Mouse (Mus musculus) frontal cortex, adult 2 months (tissue): ENCODE measurements around the gene Mvb12b. TPM values are rescaled to one million over a fixed set of nuclear protein-coding genes. Genes with fewer than 3 reads are reported as not detected.

ENCODE experiments used
- DNase-seq, 2 experiments: peaks; one replicate each; pipeline ENCODE4 v3.0.0; 2022; ENCODE audit warnings: low spot score in 1 of 2; ENCODE audit errors: extremely low spot score in 1 of 2
- polyA plus RNA-seq: library from polyadenylated mRNA; depleted of rRNA; stranded (reverse); fragments of >200 nt; gene quantifications from 2 replicates; pipeline ENCODE4 v1.2.3, GENCODE M21; 2012

Gene Mvb12b
- polyA plus RNA-seq, 1 experiment: 78.7 TPM

DNA sequence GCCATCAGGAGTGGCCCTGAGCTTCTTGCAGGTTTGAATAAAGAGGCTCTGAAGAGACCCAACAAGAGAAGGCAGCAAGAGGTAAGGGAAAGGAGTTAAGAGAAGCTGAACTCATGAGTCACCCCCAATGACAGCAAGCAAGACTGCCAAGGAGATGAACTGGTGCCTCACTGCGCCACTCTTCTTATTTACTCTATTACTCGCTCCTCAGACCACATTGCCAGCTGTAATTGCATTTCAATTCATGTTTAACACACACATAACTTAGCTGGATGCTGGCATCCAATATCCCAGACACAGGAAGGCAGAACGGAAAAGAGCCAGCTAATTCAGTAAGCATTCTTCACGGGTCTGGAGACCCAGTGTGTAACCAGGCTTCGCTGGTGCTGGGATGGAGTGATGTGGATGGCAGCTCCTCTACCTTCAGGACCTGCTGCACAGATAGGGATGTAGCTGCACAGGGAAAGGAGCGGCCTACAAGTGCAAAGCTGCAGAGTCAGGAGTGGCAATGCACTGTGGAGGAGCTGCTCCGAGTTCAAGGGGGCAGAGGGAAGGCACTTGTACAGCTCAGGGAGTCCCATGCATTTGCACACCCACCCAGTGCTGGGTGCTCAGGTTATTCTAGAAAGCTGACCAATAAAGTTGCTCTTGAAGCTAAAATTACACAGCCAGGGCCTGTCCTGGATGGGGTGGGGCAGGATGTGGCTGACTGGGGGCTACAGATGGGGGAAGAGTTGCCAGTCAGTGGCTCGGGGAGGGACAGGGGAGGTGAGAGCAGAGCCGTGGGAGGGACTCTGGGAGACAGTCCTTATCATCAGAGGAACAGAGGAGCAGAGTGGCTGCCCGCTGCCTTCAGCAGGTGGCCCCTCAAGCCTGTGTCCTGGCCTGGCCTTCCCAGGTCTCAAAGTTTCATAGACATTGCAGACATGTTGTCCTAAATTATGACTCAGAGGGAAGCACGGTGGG is 34.5 kb downstream of the Mvb12b start:
- no peak for DNase-seq

DNA sequence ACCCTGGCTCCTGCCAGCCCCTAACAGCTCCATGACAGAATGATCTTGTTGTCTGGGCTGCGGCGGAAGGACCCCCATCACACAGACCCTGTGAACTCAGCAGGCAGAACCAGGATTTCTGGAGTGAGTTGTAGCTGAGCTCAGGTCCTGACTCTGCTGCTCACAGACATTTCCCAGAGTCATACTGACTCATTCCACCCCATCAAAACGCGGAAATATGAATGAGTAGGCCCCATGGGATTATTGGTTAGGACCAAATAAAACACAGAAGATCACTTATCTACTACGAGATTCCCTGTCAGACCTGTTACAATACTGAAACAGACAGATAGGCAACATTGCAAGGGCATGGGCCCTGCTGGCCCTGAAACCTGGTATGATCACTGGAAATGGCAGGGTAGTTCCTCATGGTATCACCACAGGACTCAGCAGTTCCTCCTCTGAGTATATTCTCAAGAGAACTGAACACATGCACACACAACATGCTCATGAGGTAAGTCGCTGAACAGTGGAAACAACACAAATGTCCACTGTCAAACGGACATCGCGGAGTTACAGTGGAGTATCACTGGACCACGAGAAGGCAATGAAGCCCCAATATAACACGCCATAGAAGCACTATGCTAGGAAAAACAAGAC is 40.4 kb downstream of the Mvb12b start:
- DNase-seq: no peak

DNA sequence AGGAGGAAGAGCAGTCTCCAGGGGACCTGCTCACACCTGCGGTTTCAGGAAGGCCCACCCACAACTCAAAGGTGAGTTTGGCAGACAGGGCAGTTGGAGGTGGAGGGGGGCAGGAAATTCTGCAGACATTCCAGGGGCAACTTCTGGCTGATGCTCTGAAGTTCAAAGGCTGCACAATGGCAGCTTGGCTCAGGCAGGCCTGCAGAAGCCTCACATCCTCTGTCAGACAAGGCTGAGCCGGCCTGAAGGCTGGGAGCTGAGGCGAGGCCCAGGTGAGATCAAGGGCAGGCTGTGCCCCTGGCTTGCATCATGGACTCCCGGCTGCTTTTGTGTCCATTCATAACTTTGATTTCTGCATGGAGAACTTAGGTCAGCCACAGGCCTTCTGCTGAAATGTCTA is 41.1 kb downstream of the Mvb12b start:
- no peak for DNase-seq

GRCm38 (mm10) chr2:33843642-33844041 is 44.1 kb downstream of the Mvb12b start:
- no peak for DNase-seq

GRCm38 (mm10) chr2:33842983-33843577 is 44.7 kb downstream of the Mvb12b start:
- DNase-seq: no peak

DNA sequence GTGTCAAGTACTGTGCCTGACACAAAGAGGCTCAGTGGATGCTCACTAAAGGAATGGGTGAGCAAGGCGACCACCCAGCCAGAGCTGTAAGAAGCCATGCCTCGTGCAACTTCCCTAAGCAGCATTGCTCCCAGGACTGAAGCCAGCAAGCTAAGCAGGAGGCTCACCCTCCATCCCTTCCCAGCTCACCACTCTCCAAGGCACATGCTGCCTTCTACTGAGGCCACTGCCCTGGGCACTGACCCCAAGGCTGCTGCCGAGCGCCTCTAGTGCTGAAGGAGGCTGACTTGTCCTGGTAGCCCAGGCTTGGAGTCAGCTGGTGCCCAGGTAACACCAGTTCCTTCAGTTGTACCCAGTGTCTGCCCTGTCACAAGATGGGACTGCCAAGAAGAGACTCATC is 45.8 kb downstream of the Mvb12b start:
- DNase-seq: no peak

GRCm38 (mm10) chr2:33840483-33840882 is 47.3 kb downstream of the Mvb12b start:
- no peak for DNase-seq

- DNase-seq: no peak
Measured at GRCm38 (mm10) chr2:33839252-33839651, 48.5 kb downstream of the Mvb12b start.

DNA sequence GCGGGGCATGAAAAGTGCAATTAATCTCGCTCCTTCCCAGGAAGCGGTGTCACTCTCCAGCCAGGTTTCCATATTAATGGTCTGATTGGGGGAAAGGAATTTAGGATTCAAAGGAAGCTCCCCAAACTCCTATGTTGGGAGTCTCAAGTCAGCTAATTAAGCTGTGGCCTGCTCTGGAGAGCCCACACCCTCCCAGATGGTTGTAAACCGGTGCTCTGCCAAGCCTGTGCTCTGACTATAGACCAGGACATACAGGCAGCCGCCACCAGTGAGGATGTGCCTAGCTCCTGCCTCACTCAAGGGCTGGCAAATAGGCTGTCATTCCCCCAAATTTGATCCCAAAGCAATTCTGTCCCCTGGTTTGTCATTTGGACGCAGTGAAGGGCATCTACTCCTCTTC is 50.4 kb downstream of the Mvb12b start:
- DNase-seq: no peak

DNA sequence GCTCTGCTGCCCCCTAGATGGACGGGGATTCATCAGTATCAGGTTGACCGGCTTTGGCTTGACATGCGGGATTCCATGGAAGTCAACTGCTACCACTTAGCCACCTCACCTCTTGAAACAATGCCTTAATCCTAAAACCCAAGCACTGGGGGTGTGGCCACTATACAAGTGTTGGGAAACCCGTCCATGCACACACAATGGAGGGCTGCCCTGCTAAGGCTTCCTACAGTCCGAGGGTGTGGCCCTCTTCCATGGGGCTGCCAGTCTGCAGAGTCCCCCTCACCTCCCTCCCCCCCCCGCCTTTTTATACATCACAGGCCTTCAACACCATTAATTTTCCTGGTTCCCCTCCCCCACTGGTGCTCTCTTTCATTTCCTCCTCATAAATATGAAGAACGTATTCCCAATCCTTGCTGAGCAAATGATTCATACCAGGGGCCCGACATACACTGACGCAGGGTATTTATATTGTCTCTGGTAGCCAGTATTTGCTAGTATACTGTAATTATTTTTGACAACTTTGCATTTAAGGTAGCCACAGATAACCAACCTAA is 51.0 kb downstream of the Mvb12b start:
- no peak for DNase-seq

DNA sequence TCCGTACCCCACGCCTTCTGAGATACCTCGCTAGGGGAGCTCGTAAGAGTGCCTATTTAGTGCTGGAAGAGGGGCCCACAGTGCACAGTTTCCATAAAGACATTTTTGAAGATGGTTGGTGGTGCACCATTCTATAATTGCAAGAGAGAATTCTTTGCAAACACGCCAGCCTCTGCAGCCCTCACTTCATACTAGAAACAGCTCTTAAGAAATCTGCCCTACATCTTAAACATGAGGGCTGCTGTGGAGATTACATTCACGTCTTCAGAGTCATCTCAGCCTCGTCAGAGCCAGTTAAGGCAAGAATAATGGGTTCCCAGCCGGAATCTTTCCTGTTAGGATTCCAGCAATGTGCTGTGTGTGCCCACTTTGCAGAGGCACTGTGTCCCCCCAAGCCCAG is 52.7 kb downstream of the Mvb12b start:
- no peak for DNase-seq

- DNase-seq: no peak
Measured at GRCm38 (mm10) chr2:33833902-33834301, 53.8 kb downstream of the Mvb12b start.

DNA sequence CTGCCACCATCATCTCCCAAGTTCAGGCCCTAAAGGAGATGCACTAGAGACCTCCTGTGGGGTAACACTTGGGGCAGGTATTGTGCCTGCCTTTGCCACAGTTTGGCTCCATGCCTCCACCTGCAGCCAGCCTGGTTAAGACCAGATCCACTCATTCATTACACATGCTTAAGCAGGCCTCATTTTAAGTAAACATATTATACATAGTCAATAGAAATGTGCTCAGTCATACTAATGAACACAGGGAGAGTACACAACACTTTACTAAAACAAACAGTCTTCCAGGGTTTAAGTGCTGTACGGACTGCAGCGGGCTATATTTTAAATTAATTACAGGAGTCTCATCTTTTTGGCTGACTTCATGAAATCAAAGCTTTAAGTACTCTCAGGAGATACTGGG is 57.9 kb downstream of the Mvb12b start:
- no peak for DNase-seq

GRCm38 (mm10) chr2:33826777-33827176 is 61.0 kb downstream of the Mvb12b start:
- no peak for DNase-seq

DNA sequence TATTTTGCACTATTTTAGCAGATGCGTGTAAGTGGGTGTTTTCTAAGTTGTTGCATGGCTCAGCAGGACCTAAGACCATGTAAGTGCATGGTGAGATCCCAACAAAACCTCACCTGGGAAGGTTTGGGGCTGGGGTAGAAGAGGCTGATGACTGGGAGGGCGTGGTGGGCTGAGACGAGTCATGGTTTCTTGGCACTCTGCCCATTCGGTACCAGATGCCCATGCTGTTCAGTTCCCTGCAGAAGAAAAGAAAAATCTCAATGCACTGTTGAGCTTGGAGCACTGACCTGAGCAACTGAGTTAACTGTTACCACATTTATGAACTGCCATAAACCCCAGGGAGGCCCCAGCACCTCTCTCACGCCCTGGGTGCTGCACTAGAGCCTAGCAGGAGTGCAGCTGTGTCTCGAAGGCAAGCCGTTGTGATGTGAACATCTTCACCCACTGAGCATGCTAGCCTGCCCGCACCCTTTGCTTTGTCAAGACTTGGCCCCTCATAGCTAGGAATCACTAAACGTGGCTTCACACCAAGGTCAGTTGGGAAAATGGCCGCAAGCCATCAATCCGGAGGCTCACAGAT is 62.7 kb downstream of the Mvb12b start:
- no peak for DNase-seq

DNA sequence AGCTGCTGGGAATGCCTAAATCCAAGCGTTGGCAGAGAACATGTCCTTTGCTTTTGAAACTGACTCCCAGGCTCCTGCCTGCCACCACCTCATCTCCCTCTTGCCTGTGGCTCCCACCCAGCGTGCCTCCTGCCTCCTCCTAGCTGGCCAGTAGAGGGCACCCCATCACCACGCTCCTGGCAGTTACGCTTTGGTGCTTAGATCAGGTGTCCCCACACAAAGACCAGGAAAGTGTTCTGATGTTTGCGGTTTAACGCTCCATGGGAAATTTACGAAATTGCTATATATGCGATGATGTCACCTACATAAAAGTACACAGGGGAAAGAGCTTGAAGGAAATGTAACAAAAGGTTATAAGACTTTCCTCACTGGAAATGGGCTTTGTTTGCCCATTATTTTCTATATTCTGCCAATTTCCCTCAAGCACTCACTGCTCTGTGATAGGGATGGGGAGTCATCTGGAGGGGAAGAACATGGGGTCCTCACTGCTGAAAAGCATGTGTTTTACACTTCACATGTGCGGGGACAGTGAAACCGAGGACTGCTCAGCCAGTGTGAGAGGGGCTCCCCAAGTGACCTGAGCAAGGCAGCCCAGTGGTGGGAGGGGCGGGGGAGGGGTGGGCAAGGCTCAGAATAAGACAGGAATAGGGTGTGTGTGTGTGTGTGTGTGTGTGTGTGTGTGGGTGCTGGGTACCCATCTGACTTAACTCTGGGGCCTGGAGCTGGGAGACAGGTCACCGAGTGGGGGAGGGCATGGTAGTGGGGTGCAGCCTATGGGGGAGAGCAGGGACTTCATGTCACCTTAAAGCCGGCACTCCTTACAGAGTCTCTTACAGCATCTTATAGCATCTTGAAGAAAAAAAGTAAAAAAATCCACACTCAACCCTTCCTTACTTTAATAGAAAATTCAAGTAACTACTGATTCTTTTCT is 65.8 kb downstream of the Mvb12b start:
- DNase-seq: peak; percentile 72 to 93

GRCm38 (mm10) chr2:33820450-33820849 is 67.3 kb downstream of the Mvb12b start:
- DNase-seq: no peak

GRCm38 (mm10) chr2:33820037-33820436 is 67.7 kb downstream of the Mvb12b start:
- no peak for DNase-seq

DNA sequence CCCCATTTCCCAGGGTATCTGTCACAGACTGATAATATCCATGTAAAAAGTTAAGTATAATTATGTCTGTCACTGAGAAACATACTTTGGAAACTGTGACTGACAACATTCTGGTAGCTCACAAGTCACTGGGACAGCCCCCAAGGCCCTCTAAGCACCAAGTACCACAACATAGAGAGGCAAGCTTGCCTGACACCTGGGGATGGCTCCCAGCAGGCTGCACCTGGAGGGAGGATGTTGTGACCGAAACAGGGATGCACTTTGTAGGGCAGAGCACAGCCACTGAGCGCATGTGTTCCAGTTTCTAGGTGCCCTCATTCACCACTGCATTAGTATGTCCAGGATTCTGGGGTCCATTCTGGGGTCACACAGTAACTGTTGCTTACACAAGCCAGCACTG is 69.4 kb downstream of the Mvb12b start:
- DNase-seq: no peak
